In genomic region chr15:44112328-44112944, GRCm38 (mm10) we compare ENCODE assay signal across 18 mouse cellular contexts.
DNase-seq lines count a peak whose midpoint lies in the region; ATAC-seq and TF ChIP-seq lines count a peak whose summit lies in the region.
"Had no signal": no experiment of that assay in that cellular context is flagged by ENCODE, and none has a peak within 500 bp of the region (broad histone marks: within the 10 kb centered on the region; RNA-seq: fewer than 3 reads in every experiment).

No protein-coding gene starts in this region.

- H3K4me3 ChIP-seq in forebrain, embryonic 14.5 days (ENCODE audit: low read depth, low read length), result no peak overlapping the region
- H3K4me3 ChIP-seq in forebrain, embryonic 12.5 days (replicated peaks), result no peak overlapping the region
- H3K4me3 ChIP-seq: embryonic facial prominence, embryonic 12.5 days; liver, embryonic 15.5 days; stomach, embryonic 15.5 days had no signal

- no peaks in the 10 kb centered on the region for H3K4me1 ChIP-seq in forebrain, embryonic 14.5 days (ENCODE audit: control insufficient read depth, insufficient read depth, low read length)
- no peaks in the 10 kb centered on the region for H3K4me1 ChIP-seq in forebrain, embryonic 12.5 days
- H3K4me1 ChIP-seq: embryonic facial prominence, embryonic 12.5 days; liver, embryonic 15.5 days; stomach, embryonic 15.5 days had no signal

- H3K9me3 ChIP-seq in forebrain, embryonic 14.5 days (replicated peaks; ENCODE audit: control insufficient read depth, low read length), result no peaks in the 10 kb centered on the region
- H3K9me3 ChIP-seq in forebrain, embryonic 12.5 days, result no peaks in the 10 kb centered on the region
- H3K9me3 ChIP-seq: embryonic facial prominence, embryonic 12.5 days; liver, embryonic 15.5 days; stomach, embryonic 15.5 days had no signal

- H3K27me3 ChIP-seq in forebrain, embryonic 14.5 days (replicated peaks; ENCODE audit: control insufficient read depth, insufficient read depth, low read length), result no peaks in the 10 kb centered on the region
- H3K27me3 ChIP-seq in forebrain, embryonic 12.5 days, result no peaks in the 10 kb centered on the region
- H3K27me3 ChIP-seq: embryonic facial prominence, embryonic 12.5 days; liver, embryonic 15.5 days; stomach, embryonic 15.5 days had no signal

- H3K9ac ChIP-seq in forebrain, embryonic 14.5 days (ENCODE audit: low read length), result no peak overlapping the region
- no peak overlapping the region for H3K9ac ChIP-seq in forebrain, embryonic 12.5 days
- H3K9ac ChIP-seq: embryonic facial prominence, embryonic 12.5 days; hindbrain, embryonic 14.5 days; liver, embryonic 15.5 days; stomach, embryonic 15.5 days had no signal

- no peak for TF ChIP-seq CTCF in brain, embryonic 14.5 days (IDR thresholded peaks at IDR 0.05; ENCODE audit: borderline replicate concordance, extremely low read depth, insufficient read depth, insufficient read length)

- no peak for TF ChIP-seq POLR2A in brain, embryonic 14.5 days (IDR thresholded peaks at IDR 0.05; ENCODE audit: borderline replicate concordance, extremely low read depth, insufficient read depth, insufficient read length, poor library complexity, severe bottlenecking)

- H3K36me3 ChIP-seq in forebrain, embryonic 14.5 days (ENCODE audit: control insufficient read depth, insufficient read depth, low read length), result no peaks in the 10 kb centered on the region
- no peaks in the 10 kb centered on the region for H3K36me3 ChIP-seq in forebrain, embryonic 12.5 days (replicated peaks)
- H3K36me3 ChIP-seq: embryonic facial prominence, embryonic 12.5 days; liver, embryonic 15.5 days; stomach, embryonic 15.5 days had no signal

- H3K27ac ChIP-seq in forebrain, embryonic 14.5 days (ENCODE audit: low read depth, low read length), result no peak overlapping the region
- no peak overlapping the region for H3K27ac ChIP-seq in forebrain, embryonic 12.5 days
- H3K27ac ChIP-seq: embryonic facial prominence, embryonic 12.5 days; hindbrain, embryonic 14.5 days; liver, embryonic 15.5 days; stomach, embryonic 15.5 days had no signal

- DNase-seq in adrenal gland, postnatal 14 days, result peak; percentile 4
- no peak for DNase-seq in adrenal gland, adult 2 months
- DNase-seq in forebrain, embryonic 14.5 days (ENCODE audit: low spot score), result peak; percentile 54
- DNase-seq in layer of hippocampus, postnatal 10 days (ENCODE audit: low spot score in 2 of 2), result peak; percentile 41 to 70
- DNase-seq in layer of hippocampus, adult 9-10 months (ENCODE audit: low spot score), result no peak
- peak; percentile 69 for DNase-seq in brain, embryonic 14.5 days (ENCODE audit: low read depth)
- DNase-seq in spleen, postnatal 4 days (ENCODE audit: low spot score in 2 of 2), result no peak
- DNase-seq: adrenal gland, adult 8-10 months; midbrain, embryonic 14.5 days; spleen, adult 18-20 months; thymus, postnatal 14 days had no signal

- H3K4me2 ChIP-seq in forebrain, embryonic 14.5 days (ENCODE audit: low read length), result no peak overlapping the region
- H3K4me2 ChIP-seq in forebrain, embryonic 12.5 days, result no peak overlapping the region
- H3K4me2 ChIP-seq: embryonic facial prominence, embryonic 12.5 days; hindbrain, embryonic 14.5 days; liver, embryonic 15.5 days; stomach, embryonic 15.5 days had no signal

- WGBS in forebrain, embryonic 14.5 days, result 59% methylated on average over 2 of the region's 2 CpGs
- 84% methylated on average over 2 of the region's 2 CpGs for WGBS in forebrain, embryonic 12.5 days

- peak; percentile 66; the same call in 1 of the 2 replicates for ATAC-seq in forebrain, embryonic 14.5 days
- no peak for ATAC-seq in forebrain, embryonic 12.5 days (ENCODE audit: low FRiP score)
- ATAC-seq: intestine, embryonic 16.5 days; lung, postnatal 0 days had no signal

Comparison
In these comparisons a context has a peak if more than half of its experiments do, and no peak if none do; other contexts are left out.
1. DNase-seq: peak in adrenal gland, postnatal 14 days (single experiment), forebrain, embryonic 14.5 days (single experiment), layer of hippocampus, postnatal 10 days (2 of 2) and brain, embryonic 14.5 days (single experiment); none in adrenal gland, adult 2 months (single experiment), layer of hippocampus, adult 9-10 months (single experiment) and spleen, postnatal 4 days (0 of 2).